Mouse (Mus musculus) left cerebral cortex, adult 11 months (tissue): ENCODE measurements at regions not wholly inside any gene's neighbourhood (a gene's known extent, or its start where the extent isn't known, plus 50 kb on each side); places are given as distances from the start of the nearest gene placed in this dataset.

Source experiments
- DNase-seq: peaks from one replicate; pipeline ENCODE4 v3.0.0; 2022; ENCODE audit warnings: low spot score

DNA sequence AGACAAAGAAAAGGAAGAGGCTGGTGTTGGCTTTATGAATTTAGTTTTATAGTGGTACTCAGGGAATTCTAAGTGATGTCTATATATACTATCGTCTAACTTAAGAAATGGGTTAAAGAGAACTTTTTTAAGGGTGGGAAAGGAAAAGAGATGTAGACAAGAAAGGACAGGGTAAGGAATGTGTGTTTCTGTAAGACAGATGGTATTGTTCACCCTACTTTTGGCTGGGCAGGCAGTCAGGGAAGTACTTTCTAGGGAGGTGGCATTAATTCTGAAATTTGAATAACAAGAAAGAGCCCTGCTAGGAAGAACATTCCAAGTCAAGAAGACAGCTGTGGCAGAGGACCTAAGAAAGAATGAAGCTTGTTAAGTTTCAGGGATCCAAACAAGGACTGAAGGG, 263.0 kb downstream of the Pik3r1 start:
- DNase-seq: no peak

DNA sequence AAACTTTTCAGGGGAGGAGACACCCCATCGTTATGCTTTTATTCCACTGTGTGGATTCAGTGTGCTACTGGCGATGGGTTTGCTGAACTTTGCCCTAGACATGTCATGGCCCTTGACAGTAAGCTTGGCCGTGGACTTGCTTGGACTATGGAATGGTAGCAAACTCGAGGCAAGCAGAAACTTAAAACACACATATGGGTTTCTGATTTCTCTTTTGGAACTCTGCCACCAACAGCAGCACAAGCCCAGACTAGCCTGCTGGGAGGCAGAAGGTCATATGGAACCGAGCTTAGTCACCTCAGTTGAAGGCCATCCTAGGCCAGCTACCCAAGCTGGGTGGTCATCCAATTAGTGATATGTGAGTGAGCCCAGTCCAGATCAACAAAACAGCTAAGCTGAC, 263.8 kb downstream of the Pik3r1 start:
- no peak for DNase-seq

DNA sequence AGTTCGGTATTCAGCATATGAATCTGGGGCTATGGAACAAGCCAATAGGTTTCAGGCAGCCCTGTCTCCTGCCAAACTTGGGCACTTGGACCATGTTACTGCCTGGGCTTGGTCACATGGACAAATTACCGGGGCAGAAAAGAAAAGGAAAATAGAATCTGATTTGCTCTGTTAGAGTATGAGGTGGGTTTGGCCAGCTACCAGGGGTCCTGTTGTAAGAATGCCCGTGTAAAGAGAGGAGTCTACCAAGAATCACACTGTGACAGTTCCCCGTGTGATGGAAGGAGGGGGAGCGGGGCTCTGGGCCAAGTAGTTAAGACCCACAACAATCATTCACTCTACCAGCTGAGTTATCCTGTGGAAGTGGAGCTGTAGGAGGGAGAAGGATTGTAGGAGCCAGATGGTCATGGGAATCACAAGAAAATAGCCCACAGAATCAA, 266.2 kb downstream of the Pik3r1 start:
- no peak for DNase-seq

DNA sequence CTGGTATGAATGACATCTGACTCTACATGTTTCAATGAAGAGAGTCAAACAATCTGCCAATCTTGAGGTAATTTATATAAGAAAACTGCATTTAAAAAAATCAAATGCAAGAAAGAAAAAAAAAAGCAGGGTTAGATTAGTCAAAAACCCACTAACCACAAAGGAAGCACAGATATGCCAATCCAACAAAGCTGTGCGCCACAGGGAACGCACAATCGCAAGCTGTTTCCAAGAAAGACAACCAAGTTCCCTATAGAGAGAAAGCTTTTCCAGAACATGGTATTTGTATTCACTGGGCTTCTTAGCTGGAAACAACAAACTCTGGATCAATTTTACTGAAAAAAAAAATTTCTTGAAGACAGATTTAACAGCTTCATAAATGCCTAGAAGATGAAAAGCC, 267.0 kb downstream of the Pik3r1 start:
- DNase-seq: no peak

DNA sequence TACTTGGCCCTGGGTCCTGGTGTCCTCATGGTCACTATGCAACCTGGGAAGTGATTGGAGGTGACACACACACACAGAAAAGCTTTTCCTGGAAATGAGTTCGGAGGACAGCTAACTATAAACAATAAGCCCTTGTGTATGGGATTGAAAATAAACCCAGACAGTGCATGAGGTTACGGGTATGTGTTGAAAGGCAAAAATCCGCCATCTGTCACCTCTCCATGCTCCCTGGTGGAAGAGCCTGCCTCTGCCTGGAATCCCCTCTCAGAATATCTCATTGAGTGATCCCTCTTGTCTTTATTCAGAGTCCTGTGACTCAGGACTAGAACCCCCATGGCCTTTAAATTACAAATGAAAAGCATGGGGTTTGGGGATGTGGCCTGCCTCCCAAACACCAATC, 276.2 kb downstream of the Pik3r1 start:
- DNase-seq: no peak

DNA sequence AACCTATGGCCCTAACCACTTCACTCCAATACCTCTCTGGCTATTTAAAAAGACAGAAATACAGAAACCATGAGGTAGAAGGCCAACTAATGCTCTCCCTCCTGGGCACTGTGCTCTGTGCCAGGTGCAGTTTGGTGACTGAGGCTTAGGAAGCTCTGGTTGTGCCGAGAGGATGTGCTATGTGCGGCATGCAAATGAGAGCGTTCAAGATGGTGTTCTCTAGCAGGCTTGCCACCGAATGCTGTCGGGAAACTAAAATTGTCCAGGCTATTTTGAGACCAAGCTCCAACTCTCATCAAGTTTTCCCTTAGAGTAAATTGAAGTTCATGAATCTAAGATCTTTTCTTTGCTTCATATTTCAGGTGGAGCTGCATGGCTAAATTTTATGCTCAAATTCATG, 277.1 kb downstream of the Pik3r1 start:
- DNase-seq: peak; percentile 57

DNA sequence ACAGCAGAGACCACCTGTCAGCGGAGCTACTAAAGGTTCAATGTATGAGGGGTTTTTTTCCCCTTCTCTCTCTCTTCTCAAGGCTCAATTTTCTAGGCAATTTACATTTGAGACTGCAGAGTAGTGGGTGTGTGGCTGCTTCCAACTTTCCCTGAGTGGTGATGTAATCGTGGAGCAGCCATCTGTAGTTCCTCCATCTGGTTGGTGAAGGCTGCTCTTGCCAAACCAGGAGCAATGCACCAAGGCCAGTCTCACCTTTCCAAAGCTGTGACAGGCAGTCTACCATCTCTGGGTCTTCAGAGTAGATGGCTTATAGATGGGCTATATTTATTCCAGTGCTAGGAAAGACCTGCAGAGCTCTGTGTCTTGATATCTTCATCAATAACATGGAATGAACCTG, 280.4 kb downstream of the Pik3r1 start:
- DNase-seq: peak; percentile 57

DNA sequence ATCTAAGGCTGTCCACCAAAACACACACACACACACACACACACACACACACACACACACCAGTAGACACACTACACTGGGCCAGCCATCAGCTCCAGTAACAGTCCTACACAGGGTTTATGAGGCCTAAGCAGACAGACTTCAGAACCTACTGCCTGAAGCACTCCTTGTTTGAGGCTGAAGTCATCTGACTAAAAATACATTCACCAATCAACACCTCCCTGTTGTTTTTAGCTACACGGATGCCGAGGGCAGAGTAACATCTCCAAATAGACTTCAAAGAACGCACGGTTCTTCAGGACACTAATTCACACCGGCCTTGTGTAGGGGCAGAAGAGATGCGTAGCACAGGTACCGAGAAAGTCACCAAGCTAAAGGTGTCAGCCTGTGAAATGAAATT, 282.2 kb downstream of the Pik3r1 start:
- no peak for DNase-seq

DNA sequence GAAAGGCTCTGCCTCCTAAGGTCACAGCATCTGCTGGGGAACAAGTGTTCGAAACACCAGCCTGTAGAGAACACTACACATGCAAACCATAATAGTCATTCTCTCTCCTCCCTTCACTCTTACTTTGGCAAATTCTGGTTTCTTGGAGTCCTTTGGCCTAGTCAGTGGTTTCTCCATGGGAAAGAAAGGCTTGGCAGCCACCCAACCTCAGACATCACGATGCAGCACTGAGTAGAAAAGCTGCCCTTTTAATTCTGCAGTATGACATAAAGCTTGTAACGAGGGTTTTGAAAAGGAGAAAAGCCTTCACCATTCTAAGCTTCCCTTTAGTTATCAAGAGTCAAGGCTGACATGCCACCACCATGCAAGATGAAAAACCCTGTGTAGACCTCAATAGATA, 284.2 kb downstream of the Pik3r1 start:
- no peak for DNase-seq

DNA sequence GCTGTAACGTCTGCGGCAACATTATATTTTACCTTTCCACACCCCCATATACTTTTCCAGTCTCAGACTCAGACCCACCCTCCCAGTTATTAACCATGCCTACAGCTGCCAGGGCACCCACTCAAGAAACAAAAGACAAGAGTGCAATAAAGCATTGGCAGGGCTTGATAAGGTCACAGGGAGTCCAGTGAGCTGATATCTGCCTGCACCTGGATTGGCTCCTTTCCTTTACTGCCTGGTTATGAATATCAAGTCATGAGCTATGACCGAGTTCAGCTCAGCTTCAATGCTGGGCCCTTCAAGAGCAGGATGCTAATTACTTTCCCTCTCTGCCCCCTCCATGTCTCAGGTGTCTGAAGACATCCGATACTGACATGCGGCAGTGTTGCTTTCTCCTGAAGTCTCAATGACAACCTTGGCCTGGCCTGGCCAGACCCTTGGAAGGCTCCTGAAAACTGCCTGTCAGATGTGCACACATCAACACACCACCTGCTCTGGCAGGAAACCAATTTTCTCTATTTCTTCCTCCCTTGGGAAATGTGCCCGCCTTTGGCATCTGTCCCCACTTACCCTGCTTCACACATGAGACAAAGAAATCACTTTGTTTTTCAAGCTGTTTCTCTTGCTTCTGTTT, 286.3 kb downstream of the Pik3r1 start:
- DNase-seq: no peak

DNA sequence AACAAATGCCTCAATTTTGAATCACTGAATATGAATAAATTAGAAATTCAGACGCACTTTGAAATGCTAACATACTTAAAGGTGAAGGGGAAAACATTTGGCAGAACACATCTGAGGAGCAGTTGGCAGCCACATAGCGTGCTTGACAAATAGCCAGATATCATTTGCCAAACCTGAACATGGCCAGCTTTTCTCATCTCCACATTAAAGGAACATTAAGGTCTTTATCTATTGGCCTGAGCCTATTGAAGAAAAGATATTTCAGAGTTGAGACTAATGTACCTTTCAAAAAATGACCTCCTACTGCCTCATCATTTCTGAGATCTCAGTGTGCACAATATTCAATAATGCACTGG, 288.7 kb downstream of the Pik3r1 start:
- DNase-seq: no peak

DNA sequence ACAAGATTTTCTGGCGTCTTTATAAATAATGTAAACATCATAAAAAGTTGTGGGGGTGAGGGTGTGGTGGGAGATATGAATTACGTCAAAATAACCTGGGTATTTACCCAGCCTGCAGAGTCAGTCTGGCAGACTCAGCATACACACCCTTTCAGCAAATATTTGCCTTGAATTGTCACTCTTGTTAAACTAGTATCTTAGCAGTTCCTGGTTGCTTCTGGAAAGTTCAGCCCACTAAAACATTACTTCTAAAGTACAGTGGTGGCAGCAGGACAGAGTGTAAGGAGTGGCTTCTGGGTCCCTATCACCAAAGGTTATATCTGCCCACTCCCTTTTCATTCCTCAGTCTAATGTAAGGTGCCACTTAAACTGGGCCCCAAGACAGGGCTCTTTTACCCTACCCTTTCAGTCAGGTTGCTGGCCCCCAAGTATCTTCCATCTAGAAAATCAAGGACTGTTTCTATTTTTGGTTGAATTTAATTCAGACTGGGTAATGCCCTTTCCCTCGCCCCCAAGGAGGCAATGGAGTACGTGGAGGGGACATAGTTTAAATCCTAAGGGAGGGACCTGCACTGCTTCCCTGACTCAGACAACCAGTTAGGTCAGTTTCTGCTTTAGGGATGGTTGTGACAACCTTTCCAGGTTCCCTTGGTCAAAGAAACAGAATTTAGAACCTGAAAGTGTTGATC, 289.3 kb downstream of the Pik3r1 start:
- no peak for DNase-seq

DNA sequence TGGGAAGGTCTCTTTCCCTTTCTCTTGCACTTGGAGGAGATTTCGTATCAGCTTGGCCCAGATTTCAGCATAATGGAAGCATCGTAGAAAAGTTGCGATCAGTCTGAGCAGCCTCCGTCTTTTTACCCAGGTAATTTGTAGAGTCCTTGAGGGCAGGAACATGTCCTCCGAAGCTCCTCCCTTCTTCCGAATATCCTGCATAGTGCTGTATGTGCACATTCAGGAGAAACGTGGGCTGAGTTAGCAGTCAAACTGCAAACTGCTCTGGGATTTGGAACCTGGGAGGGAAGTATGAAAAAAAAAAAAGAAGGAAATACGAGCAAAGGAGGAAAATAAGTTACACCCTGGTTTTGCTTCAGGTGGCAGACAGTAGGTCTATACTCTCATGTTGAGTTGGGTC, 294.7 kb downstream of the Pik3r1 start:
- DNase-seq: no peak

DNA sequence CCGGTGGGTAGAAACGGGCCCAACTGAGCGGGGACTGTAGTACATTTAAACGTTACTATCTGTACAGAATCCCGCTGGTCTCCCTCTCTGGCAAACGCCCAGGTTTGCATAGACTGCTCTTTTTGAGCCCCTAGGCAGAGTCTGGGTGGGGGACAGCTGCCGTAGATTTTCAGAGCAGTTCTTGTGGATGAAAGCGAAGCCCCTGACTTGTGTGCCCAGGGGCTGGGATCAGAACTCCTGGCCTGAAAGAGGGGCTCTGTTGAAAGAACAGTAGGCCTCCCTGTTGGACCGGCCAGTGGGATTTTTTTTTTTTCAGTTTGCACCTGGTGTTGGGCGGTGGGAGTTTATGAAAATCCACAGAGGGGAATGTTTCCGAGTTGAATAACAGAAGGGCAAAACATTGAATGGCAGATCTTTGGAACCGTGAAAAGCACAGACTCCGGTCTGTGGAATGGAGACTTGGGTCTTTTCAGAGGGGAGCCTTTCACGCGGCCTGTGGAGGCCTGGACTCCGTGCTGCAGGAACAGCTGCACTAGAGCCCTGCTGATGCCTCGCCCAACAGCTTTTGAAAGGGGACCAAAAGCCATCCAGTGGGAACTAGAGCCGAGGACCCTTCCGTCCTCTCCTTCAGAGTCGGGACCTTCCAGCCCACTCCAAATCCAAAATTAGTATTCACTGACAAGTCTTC, 297.3 kb downstream of the Pik3r1 start:
- no peak for DNase-seq

DNA sequence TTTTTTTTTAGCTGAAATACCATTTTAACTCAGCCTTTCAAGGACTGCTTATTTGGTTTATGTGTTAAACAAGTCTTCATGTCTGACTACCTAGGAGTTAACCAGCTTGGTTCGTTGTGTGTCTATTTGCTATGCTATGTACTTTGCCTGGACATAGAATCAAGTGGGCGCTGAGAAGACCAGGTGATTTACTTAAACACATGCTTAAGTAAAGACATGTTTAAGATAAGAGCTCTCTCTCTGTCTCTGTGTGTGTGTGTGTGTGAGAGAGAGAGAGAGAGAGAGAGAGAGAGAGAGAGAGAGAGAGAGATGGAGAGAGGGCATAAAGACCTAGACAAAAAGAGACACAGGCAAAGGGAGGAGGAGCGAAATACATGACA, 302.3 kb downstream of the Pik3r1 start:
- no peak for DNase-seq

DNA sequence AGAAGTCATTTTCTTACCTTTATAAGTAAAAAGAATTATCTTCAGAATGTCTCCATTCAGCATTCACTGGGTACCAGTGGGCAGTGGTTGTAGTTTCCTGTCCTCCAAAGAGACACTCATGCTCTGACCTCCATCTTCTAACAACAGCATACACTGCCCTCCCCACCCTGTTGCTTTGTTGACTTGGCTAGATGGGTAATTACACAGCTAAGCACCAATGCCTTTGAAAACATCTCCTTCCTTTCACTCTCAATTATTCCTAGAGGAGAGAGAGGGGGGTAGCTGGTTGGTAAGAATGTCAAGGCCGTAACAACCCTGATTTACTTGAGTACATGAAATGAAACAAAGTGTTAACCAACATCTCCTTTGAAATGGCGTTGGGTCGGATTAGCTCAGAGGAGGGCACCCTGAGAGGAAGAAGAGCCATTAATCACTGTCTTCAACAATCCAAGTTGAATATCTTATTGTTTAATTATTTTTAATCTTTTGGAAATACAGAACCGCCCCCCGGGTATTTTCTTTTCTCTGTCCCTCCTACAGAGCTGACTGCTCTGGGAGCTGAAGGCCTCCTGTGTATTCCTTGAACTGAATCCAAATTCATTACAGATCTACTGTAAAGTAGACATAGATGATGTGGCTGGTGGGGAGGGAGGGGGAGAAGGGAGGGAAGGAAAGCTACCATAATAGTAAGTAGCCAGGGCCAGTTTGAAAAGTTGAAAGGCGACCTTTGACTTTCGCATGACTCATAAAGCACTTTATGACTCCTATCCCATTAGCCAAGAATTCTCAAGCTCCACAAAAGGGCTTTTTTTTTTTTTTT, 302.9 kb downstream of the Pik3r1 start:
- DNase-seq: no peak

DNA sequence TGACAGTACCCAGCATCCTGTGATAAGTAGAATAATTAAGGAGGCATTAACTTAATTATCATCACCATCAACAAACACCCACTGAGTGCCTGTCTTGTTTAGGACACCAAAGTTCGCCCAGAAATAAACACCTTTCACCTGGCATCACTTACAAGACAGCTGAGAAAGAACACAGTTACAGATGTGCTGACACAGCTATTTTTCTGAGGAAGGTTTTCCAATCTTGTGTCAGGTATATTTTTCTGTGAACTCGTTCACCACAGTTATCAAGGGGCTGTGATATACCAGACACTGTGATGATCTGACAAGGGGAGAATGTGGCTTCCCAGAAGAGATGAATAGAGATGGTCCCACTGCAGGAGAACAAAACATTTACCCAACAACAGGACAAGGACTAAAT, 311.1 kb downstream of the Pik3r1 start:
- no peak for DNase-seq

DNA sequence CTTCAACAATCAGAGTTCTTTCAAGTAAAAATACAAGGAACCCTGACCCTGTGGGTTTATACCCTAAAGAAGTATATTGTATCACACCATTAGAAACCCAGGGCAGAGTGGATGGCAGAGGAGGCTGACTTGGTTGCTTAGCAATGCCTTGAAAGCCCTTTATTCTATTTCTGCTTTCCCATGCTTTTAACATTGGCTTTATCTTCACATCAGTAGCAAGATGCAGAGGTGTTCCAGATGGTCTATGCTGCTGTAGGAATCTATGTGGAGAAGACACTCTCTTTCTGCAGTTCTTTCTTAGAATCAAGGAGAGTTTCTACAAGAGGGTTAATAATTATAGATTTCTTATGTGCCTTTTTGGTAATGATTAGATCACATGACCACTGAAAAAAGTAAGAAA, 313.7 kb downstream of the Pik3r1 start:
- no peak for DNase-seq

DNA sequence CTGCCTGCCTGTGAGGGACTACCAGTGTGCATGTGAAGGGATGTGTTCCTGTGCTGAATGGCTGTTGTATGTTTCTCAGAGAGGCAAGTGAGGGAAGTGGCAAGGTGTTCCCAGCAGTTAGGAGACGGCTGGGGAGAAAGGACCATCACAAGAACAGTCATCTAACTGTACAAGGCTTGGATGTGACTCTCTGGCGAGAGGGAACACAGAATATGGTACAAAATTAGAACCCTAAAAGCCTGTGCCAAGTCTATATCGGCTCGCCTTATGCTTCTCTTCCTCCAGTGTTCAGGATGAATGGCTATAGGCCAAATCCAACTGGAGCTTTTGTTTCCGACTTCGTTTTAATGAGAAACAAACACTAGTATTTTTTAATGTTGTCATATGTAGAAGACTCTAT, 317.5 kb downstream of the Pik3r1 start:
- peak; percentile 46 for DNase-seq

DNA sequence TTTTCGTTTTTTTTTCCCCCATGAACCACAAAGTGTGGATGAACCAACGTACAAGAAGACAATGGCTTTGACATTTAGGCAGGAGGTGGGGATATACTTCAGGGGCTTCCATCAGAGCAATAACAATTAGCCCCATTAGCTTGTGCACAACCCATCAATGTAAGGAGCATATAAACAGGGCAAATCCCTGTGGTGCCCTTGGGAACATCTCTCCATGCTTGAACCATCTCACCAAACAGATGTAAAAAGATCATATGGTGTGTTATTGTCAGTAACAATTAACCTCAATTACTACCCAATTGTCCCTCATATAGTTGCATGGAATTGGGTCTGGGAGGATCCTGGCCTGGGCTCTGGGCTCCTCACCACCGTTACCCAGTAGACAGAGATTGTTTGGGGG, 328.5 kb downstream of the Pik3r1 start:
- no peak for DNase-seq

DNA sequence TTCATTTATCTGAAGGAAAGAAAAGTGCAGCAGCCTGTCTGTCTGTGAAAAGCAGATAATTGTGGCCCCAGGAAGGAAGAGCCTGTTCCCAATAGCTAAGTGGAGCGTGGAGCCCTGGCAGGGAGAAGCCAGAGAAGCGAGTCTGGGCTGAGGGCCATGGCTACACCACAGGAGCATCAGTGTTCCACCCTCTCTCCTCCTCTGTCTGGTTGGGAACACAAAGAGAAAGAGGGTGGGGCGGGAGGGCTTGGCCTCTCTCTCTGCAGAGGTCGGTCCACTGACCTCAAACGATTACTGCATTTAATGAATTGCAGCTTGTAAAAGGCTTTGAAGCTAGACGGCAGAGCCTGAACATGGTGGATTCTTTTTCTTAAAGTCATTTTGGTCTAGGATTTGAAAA, 329.0 kb downstream of the Pik3r1 start:
- DNase-seq: no peak

DNA sequence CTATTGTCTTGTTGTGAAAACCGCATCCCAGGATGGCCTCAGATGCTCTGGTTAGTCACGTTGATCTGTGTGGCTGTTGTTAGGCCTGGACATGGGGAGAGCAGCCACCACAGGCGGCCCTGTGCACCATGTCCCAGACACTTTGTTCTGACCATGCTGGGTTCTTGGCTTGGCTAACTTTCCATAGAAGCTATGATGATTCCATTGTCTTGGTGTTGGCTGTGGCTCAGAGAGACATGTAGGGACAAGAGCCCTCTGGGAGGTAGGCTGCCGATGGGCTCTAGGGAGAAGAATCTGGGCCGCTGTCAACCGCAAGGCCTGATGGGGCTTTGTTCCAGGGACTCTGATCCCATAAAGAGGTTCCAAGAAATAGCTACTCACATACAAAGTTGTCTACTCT, 334.9 kb downstream of the Pik3r1 start:
- no peak for DNase-seq
